Mouse (Mus musculus): Measurements from ENCODE around the gene Olfr288. TPM values are rescaled to one million over a fixed set of nuclear protein-coding genes. Genes with fewer than 3 reads are reported as not detected.

Olfr288 gene
- polyA plus RNA-seq (2012; rRNA removed): not detected in 2 replicates

DNA sequence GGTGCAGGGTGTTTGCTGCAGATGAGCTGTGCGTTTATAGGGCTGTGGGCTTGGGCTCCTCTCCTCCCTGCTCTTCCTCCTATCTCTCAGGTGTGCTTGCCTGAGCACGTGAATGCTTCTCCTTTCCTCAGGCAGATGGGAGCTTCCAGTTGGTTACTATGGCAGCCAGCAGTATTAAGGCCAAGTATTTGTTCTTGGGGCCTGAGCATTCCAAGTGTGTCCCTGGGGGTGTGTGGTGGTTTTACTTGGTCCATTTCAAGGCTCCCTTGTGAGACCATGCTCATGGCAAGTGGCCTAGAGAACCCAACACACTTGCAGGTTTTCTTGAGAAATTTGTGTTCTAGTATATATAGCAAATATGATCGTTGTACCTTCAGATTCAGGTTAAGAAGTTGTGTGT, at the start of gene Olfr288:
TSS of gene Olfr288 (minus strand) at position 101 of the 400 bp plus-strand sequence.

DNA sequence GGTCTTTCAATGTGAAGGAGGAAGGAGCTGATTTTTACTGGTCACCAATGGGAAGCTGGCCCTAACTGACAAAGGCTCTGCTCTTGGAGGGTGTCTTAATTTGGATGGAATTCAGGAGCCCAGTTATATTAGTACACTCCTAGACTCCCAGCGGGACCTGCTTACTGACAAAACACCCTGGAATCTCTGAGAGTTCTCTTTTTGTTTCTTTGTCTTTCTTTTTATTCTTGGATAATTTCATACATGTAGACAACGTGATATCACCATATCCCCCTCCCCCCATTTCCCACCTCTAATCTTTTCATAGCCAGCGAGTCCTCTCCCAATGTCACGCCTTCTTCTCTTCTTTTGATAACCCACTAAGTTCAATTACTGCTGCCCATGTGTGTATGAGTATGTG, 39.0 kb upstream of the Olfr288 start, which contains the start of gene Olfr286:
TSS of gene Olfr286 (minus strand) at position 101 of the 400 bp plus-strand sequence.

DNA sequence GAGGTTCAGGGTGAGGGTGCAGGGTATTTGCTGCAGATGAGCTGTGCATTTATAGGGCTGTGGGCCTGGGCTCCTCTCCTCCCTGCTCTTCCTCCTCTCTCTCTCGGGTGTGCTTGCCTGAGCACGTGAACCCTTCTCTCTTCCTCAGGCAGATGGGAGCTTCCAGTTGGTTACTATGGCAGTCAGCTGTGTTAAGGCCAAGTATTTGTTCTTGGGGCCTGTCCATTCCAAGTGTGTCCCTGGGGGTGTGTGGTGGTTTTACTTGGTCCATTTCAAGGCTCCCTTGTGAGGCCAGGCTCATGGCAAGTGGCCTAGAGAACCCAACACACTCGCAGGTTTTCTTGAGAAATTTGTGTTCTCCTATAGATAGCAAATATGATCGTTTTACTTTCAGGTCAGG, 25.5 kb upstream of the Olfr288 start, which contains the start of the genes Gm44579 and Olfr287:
TSS of gene Gm44579 (minus strand) at position 101 of the 400 bp plus-strand sequence.
TSS of gene Olfr287 (minus strand) at position 180 of the 400 bp plus-strand sequence.

DNA sequence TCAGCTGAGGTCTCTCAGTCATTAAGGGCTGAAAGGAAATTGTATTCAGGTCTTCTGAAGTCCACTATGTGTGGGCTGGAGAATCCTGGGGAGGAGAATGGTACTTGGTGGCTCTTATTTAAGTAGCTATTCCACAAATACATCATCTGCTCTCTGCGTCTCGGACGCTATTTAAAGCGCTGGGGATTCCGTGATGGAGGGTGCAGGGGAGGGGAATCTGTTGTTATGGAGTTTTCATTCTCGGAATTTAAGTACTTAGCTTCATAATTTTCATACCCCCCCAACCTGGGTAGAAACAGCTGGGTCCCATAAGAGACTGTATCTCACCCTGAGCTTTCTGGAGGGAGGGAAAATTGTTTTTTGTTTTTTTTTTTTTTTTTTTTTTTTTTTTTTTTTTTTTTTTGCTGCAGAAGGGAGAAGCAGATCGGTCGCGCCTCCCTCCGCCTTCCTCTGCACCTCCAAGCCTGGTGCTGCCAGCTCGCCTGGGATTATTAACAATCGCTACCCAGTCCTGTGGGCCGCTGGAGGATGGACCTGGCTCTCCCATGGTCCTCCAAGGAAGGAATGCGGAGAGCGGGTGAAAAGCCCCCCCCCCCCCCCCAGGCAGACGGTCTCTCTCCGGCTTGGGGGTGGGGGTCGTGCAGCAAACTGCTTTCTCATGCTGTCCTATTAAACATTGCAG, 28.2 kb downstream of the Olfr288 start, which contains the start of gene Ccdc184:
TSS of gene Ccdc184 (plus strand) at position 196 of the 682 bp plus-strand sequence.

DNA sequence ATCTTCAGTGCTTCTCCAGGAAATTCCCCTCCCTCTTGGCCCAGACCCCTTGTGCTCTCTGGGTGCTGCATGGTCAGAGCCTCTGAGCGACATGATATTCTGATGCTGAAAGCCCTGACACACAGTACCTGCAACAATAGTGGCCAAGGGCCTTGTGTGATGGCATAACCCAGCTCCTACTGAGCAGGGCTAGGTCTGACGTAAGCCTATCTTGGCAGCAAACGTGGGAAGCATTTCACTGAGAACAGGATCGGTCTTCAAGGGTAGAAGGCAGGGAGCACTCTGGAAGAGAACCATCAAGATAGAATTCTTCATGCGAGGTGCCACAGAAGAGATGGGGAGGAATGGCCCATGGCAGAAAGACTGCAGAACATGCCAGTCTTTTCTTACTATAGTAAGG, 29.8 kb downstream of the Olfr288 start, which contains the start of gene Asb8:
TSS of gene Asb8 (minus strand) at position 101 of the 400 bp plus-strand sequence.

Other genes with a start within 250 kb of the Olfr288 start
- gene Tmem106c, start 231.3 kb downstream of the Olfr288 start, polyA plus RNA-seq (2012; rRNA removed): 56.7 and 63.4 TPM in 2 replicates
- gene Col2a1, start 190.8 kb downstream of the Olfr288 start, polyA plus RNA-seq (2012; rRNA removed): 86.7 and 497 TPM in 2 replicates
- 97.8 and 98.1 TPM in 2 replicates for gene Pfkm, start 103.0 kb downstream of the Olfr288 start, polyA plus RNA-seq (2012; rRNA removed)
- 22.1 and 23.1 TPM in 2 replicates for gene Senp1, start 101.8 kb downstream of the Olfr288 start, polyA plus RNA-seq (2012; rRNA removed)
- gene Asb8, start 29.9 kb downstream of the Olfr288 start, polyA plus RNA-seq (2012; rRNA removed): 39.6 and 45.8 TPM in 2 replicates
- gene Ccdc184, start 28.4 kb downstream of the Olfr288 start, polyA plus RNA-seq (2012; rRNA removed): 31.8 and 34.8 TPM in 2 replicates
- not detected in 2 replicates for gene Gm44579, start 25.4 kb upstream of the Olfr288 start, polyA plus RNA-seq (2012; rRNA removed)
- gene Olfr287, start 25.5 kb upstream of the Olfr288 start, polyA plus RNA-seq (2012; rRNA removed): not detected in 2 replicates
- gene Olfr286, start 38.9 kb upstream of the Olfr288 start, polyA plus RNA-seq (2012; rRNA removed): not detected in 2 replicates
- not detected in 2 replicates for gene H1fnt, start 61.8 kb upstream of the Olfr288 start, polyA plus RNA-seq (2012; rRNA removed)
- 8.0 and 9.4 TPM in 2 replicates for gene Zfp641, start 100.6 kb upstream of the Olfr288 start, polyA plus RNA-seq (2012; rRNA removed)
- not detected in 2 replicates for gene Olfr285, start 121.8 kb upstream of the Olfr288 start, polyA plus RNA-seq (2012; rRNA removed)
- not detected in 2 replicates for gene Olfr284, start 145.4 kb upstream of the Olfr288 start, polyA plus RNA-seq (2012; rRNA removed)
- gene Olfr283, start 185.4 kb upstream of the Olfr288 start, polyA plus RNA-seq (2012; rRNA removed): not detected in 2 replicates
- gene Olfr282, start 235.7 kb upstream of the Olfr288 start, polyA plus RNA-seq (2012; rRNA removed): not detected in 2 replicates

Data from central nervous system, embryonic 14 days (tissue).